Mouse (Mus musculus): ENCODE results near the gene Scgb1a1. TPM values are rescaled to one million over a fixed set of nuclear protein-coding genes. Genes with fewer than 3 reads are reported as not detected.

Scgb1a1 gene
- total RNA-seq (2014; rRNA removed) (not detected in 2 replicates), polyA plus RNA-seq (2015; fragmentation: Nextera tagmentation; extraction: Ambion mirVana) (not detected in 2 replicates)

DNA sequence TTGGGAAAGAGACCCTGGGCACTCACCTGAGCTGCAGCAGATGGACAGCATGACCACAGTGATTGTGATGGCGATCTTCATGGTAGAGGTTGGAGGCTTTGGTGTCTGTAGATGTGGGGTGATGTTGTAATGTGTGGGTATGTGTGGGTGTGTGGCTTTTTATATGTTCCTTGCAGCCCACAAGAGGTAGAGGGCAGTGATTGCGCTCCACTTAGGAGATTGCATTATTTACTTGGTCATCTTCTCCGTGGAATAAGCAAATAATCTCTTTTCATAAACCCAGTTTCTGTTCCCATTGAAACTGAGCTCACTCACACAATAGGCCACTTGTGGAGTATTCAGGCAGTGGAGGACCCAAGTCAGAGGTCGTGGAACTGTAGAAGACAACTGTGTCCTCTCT lies at the start of gene Scgb1a1:
Scgb1a1 (minus strand) TSS at position 138 of the 400 bp plus-strand sequence.
- ATAC-seq (ENCODE audit: low FRiP score) = no peak
- no peak within 1 kb of the TSS for H3K4me2 ChIP-seq (ENCODE audit: low read depth, low read length, poor library complexity, severe bottlenecking)
- no peak within 1 kb of the TSS for H3K27ac ChIP-seq (ENCODE audit: low read depth, low read length)
- H3K4me1 ChIP-seq (ENCODE audit: insufficient read depth, low read length) = no peaks in the 10 kb centered on the region
- no peaks in the 10 kb centered on the region for H3K9me3 ChIP-seq (ENCODE audit: low read length)
- no peak within 1 kb of the TSS for H3K4me3 ChIP-seq (ENCODE audit: low read depth, low read length)
- no peak for TF ChIP-seq CTCF (IDR thresholded peaks at IDR 0.05)
- no peaks in the 10 kb centered on the region for H3K27me3 ChIP-seq (ENCODE audit: insufficient read depth, low read length)
- DNase-seq (ENCODE audit: low spot score) = no peak
- H3K9ac ChIP-seq (replicated peaks; ENCODE audit: low read length, poor library complexity, severe bottlenecking) = no peak within 1 kb of the TSS
- no peaks in the 10 kb centered on the region for H3K36me3 ChIP-seq (ENCODE audit: insufficient read depth, low read length)
- WGBS = 82% methylated on average over 4 of the region's 4 CpGs

DNA sequence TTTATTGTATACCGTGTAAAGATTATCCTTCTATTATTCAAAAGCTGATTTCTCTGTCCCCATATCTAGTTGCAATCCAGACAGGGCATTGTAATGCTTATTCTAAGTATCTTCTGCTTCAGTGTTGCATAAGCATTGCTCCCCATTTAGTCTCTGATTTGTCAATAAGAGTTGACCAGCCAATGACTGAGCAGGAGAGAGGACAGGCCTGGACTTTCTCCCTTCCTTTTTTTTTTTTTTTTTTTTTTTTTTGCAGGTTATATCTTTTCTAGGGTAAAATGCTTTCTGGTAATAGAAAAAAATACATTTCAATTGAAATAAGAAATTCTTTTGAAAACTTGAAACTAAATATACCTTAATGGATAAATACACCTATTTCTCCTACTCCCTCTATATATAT lies 49.4 kb upstream of the Scgb1a1 start:
- Histone ChIP-seq H3K4me2 (ENCODE audit: low read depth, low read length, poor library complexity, severe bottlenecking) (no peak overlapping the region), H3K9me3 (ENCODE audit: low read length) (no peaks in the 10 kb centered on the region), H3K36me3 (ENCODE audit: insufficient read depth, low read length) (no peaks in the 10 kb centered on the region), H3K9ac (replicated peaks; ENCODE audit: low read length, poor library complexity, severe bottlenecking) (no peak overlapping the region), H3K27ac (ENCODE audit: low read depth, low read length) (no peak overlapping the region), H3K27me3 (ENCODE audit: insufficient read depth, low read length) (no peaks in the 10 kb centered on the region), H3K4me1 (ENCODE audit: insufficient read depth, low read length) (no peaks in the 10 kb centered on the region), H3K4me3 (ENCODE audit: low read depth, low read length) (no peak overlapping the region)
- WGBS = 91% methylated on average over 1 of the region's 1 CpGs
- no peak for TF ChIP-seq CTCF (IDR thresholded peaks at IDR 0.05)
- DNase-seq (ENCODE audit: low spot score) (no peak), ATAC-seq (ENCODE audit: low FRiP score) (no peak)

DNA sequence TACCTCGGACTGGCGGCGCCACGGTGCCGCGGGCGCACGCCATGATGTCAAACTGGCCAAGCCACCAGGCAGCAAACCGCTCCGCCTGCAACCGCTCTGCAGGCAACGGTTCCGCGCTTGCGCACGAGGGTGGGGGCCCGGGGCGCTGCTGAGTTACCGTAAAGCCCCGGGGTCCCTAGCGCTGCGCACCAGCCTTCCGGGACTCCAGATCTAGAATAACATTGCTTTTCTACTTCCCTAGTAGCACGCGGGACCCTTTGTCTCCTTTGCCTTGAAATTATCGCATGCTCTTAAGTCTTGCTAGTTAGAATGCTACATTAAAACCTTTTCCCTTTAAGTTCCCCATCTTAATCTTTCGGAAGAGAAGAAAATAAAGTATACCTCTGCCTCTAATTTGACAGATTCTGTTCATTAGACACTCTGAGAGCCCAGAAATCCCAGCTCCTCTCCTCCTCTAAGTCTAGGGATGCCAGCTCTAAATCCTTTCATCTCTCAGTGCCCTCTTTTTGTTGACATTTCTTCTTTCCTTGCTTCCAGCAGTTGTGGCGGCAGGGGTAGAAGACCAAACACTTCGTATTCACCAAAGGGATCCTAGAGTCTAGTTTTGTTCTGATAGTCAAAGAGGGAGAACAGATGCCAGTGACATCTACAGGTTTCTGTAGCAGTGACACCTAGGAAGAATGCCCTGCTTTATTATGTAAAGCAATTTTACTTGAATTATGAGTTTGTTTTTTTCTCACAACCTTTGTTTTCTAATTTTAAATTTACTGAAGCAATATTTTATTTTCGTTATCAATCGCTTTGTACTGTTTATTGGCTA lies 48.0 kb upstream of the Scgb1a1 start, which contains the start of gene Asrgl1:
Asrgl1 (minus strand) TSS at position 125 of the 820 bp plus-strand sequence.
- H3K27ac ChIP-seq (ENCODE audit: low read depth, low read length) = peak within 1 kb of the TSS; percentile 68
- H3K4me2 ChIP-seq (ENCODE audit: low read depth, low read length, poor library complexity, severe bottlenecking) = peak within 1 kb of the TSS; percentile 99
- peak; percentile 44 for TF ChIP-seq CTCF (IDR thresholded peaks at IDR 0.05)
- peak within 1 kb of the TSS; percentile 79 for H3K9ac ChIP-seq (replicated peaks; ENCODE audit: low read length, poor library complexity, severe bottlenecking)
- ATAC-seq (ENCODE audit: low FRiP score) (peak; percentile 97), DNase-seq (ENCODE audit: low spot score) (peak; percentile 93)
- peak within 1 kb of the TSS; percentile 69 for H3K4me3 ChIP-seq (ENCODE audit: low read depth, low read length)
- WGBS = 9% methylated on average over 31 of the region's 31 CpGs
- H3K9me3 ChIP-seq (ENCODE audit: low read length) = no peaks in the 10 kb centered on the region
- H3K4me1 ChIP-seq (ENCODE audit: insufficient read depth, low read length) = no peaks in the 10 kb centered on the region
- H3K27me3 ChIP-seq (ENCODE audit: insufficient read depth, low read length) = no peaks in the 10 kb centered on the region
- no peaks in the 10 kb centered on the region for H3K36me3 ChIP-seq (ENCODE audit: insufficient read depth, low read length)

DNA sequence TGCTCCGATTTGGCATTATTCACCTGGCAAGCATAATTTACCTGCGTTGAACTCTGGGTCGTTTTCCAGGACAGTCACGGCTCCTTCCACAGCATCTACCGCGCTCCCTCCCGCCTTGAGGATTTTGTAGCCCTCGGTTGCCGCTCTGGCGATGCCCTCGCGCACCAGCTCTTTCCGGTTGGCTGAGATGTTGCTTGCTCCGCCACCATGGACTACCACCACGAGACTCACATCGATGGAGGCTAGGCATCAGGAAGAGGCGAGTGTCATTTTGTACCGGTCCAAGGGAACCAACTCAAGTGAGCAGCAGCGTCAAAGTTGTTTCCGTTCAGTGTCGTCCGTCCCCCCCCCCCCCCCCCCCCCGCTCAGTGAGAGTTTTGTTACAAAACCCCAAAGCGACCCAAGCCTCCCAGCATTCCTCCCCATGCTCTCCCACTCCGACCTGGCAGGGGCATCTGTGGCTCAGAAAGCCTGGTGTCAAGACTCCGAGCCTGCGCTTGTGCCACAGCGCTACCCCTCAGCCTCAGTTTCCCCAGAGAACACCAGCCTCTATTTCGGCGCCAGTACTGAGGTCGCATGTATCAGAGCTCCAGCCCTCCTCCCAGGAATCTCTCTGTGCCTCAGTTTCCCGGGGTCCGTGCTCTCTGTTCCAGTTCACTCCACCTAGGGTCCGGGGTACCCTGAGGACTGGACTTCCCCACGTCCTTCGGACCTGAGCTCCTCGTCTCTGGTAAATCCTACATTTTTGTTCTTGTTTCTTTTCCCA lies 47.2 kb upstream of the Scgb1a1 start:
- Histone ChIP-seq H3K4me3 (ENCODE audit: low read depth, low read length) (peak overlapping the region; percentile 69), H3K36me3 (ENCODE audit: insufficient read depth, low read length) (no peaks in the 10 kb centered on the region), H3K27me3 (ENCODE audit: insufficient read depth, low read length) (no peaks in the 10 kb centered on the region), H3K27ac (ENCODE audit: low read depth, low read length) (peak overlapping the region; percentile 68), H3K9ac (replicated peaks; ENCODE audit: low read length, poor library complexity, severe bottlenecking) (peak overlapping the region; percentile 79), H3K4me2 (ENCODE audit: low read depth, low read length, poor library complexity, severe bottlenecking) (peak overlapping the region; percentile 99), H3K9me3 (ENCODE audit: low read length) (no peaks in the 10 kb centered on the region), H3K4me1 (ENCODE audit: insufficient read depth, low read length) (no peaks in the 10 kb centered on the region)
- ATAC-seq (ENCODE audit: low FRiP score) (peak; percentile 68), DNase-seq (ENCODE audit: low spot score) (peak; percentile 40)
- TF ChIP-seq CTCF (IDR thresholded peaks at IDR 0.05) = no peak
- WGBS = 1% methylated on average over 34 of the region's 37 CpGs

DNA sequence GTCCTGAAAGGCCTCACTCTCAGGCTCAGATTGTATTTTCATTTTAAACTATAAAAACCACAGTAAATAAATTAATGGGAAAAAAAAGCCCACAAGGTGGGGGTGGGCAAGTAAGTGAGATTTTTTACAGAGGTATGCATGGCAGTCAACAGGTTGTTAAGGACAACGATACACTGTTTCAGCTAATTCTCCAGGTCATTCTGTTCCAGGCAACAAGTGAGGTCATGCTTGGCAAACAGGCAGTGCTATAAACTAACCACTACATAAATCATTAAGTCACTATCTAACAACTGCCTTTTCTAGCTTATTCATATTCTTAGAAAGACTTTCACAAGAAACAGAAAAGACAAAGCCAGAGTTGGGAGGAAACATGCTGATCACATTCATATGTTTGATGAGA lies 42.2 kb upstream of the Scgb1a1 start:
- Histone ChIP-seq H3K36me3 (ENCODE audit: insufficient read depth, low read length) (no peaks in the 10 kb centered on the region), H3K9me3 (ENCODE audit: low read length) (no peaks in the 10 kb centered on the region), H3K27me3 (ENCODE audit: insufficient read depth, low read length) (no peaks in the 10 kb centered on the region), H3K27ac (ENCODE audit: low read depth, low read length) (no peak overlapping the region), H3K4me1 (ENCODE audit: insufficient read depth, low read length) (no peaks in the 10 kb centered on the region), H3K9ac (replicated peaks; ENCODE audit: low read length, poor library complexity, severe bottlenecking) (no peak overlapping the region), H3K4me2 (ENCODE audit: low read depth, low read length, poor library complexity, severe bottlenecking) (no peak overlapping the region), H3K4me3 (ENCODE audit: low read depth, low read length) (no peak overlapping the region)
- WGBS = 83% methylated on average over 1 of the region's 1 CpGs
- no peak for DNase-seq (ENCODE audit: low spot score)
- no peak for TF ChIP-seq CTCF (IDR thresholded peaks at IDR 0.05)
- ATAC-seq (ENCODE audit: low FRiP score) = no peak

Data from midbrain, postnatal 0 days (tissue).